Mouse (Mus musculus) leukemia stem cell, adult 10-12 weeks (primary cell): ENCODE measurements around the gene Srpk3. TPM values are rescaled to one million over a fixed set of nuclear protein-coding genes. Genes with fewer than 3 reads are reported as not detected.

Experiments used
- polyA plus RNA-seq: library from polyadenylated mRNA; stranded (reverse); fragments of >175 nt; gene quantifications from 2 replicates; pipeline ENCODE4 v1.2.3, GENCODE M21; 2012; ENCODE audit warnings: low replicate concordance

The Srpk3 gene
- 3.0 and 9.8 TPM in 2 replicates for polyA plus RNA-seq

GRCm38 (mm10) chrX:73774168-73774760, at the start of gene Srpk3:
Gene Srpk3 (plus strand): TSS chrX:73774405.

DNA sequence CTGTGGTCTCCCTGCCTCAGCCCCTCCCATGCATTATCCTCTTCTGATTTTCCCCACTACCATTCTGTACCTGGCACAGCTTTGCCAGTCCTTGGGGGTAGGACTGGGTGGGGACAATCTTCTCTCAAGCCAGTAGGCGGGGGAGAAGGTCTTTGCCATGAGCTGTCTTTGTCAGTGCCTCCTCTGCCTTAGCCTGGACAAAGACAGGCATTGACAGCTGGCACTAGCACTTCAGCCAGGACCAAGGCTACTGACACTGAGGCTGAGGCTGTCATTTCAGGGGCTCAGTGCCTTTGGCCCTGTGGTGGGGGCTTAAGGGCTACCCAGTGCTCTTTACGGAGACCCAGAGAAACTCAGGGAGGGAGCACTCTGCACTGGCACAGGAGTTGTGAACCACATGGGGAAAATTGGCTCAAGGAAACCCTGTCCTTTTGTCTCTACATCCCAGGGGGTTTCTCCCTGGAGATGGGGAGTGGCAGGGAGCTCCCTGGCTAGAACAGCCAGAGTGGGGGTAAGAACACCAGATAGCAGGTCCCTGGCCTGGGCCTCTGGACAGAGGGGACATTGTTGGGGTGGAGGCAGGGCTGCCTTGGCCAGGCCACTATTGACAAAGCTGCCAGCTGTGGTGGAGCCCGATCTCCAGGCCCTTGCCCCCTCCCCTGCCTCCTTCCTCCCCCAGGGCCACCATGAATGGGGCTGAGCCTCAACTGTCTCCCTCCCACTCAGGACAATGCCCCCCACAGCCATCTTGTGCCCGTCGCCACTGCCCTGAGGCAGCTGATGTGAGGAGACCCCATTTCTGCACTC, 17.7 kb upstream of the Srpk3 start, which contains the start of gene Plxnb3:
Gene Plxnb3, plus strand, starts transcription at position 757 of the 807 bp plus-strand sequence.

GRCm38 (mm10) chrX:73786364-73787224, 12.4 kb downstream of the Srpk3 start, which contains the start of the genes Idh3g and Ssr4:
Gene Idh3g (minus strand): TSS chrX:73786897.
Gene Ssr4 (plus strand): TSS chrX:73787028.

GRCm38 (mm10) chrX:73824185-73825151, 50.3 kb downstream of the Srpk3 start, which contains the start of gene Pdzd4:
Gene Pdzd4 (minus strand): TSS chrX:73824969.

Other genes with a start within 250 kb of the Srpk3 start
- gene Dusp9, start 135.0 kb upstream of the Srpk3 start, polyA plus RNA-seq, result 0.32 and 0.43 TPM in 2 replicates
- gene Pnck, start 114.3 kb upstream of the Srpk3 start, polyA plus RNA-seq, result 0.21 and 0.50 TPM in 2 replicates
- 0.57 and 0.89 TPM in 2 replicates for gene Slc6a8, start 101.3 kb upstream of the Srpk3 start, polyA plus RNA-seq
- gene Bcap31, start 58.2 kb upstream of the Srpk3 start, polyA plus RNA-seq, result 5.8 and 8.4 TPM in 2 replicates
- 10.7 and 18.0 TPM in 2 replicates for gene Abcd1, start 57.8 kb upstream of the Srpk3 start, polyA plus RNA-seq
- 0.75 and 0.76 TPM in 2 replicates for gene Plxnb3, start 17.3 kb upstream of the Srpk3 start, polyA plus RNA-seq
- 21.6 and 28.2 TPM in 2 replicates for gene Idh3g, start 12.5 kb downstream of the Srpk3 start, polyA plus RNA-seq
- 13.6 and 32.8 TPM in 2 replicates for gene Ssr4, start 12.6 kb downstream of the Srpk3 start, polyA plus RNA-seq
- gene Pdzd4, start 50.6 kb downstream of the Srpk3 start, polyA plus RNA-seq, result 0.80 and 1.3 TPM in 2 replicates
- gene Avpr2, start 117.7 kb downstream of the Srpk3 start, polyA plus RNA-seq, result 0.46 TPM in 1 of 2 replicates, not detected in the other
- gene L1cam, start 121.7 kb downstream of the Srpk3 start, polyA plus RNA-seq, result 0.76 and 0.90 TPM in 2 replicates
- 14.9 and 31.1 TPM in 2 replicates for gene Arhgap4, start 147.5 kb downstream of the Srpk3 start, polyA plus RNA-seq
- gene Naa10, start 147.5 kb downstream of the Srpk3 start, polyA plus RNA-seq, result 50.5 and 132 TPM in 2 replicates
- 2.2 and 22.1 TPM in 2 replicates for gene Renbp, start 156.4 kb downstream of the Srpk3 start, polyA plus RNA-seq
- 177 and 378 TPM in 2 replicates for gene Hcfc1, start 192.0 kb downstream of the Srpk3 start, polyA plus RNA-seq
- 374 and 449 TPM in 2 replicates for gene Irak1, start 249.5 kb downstream of the Srpk3 start, polyA plus RNA-seq